Comparison of ENCODE assay signal across 12 mouse cellular contexts in the genomic region with DNA sequence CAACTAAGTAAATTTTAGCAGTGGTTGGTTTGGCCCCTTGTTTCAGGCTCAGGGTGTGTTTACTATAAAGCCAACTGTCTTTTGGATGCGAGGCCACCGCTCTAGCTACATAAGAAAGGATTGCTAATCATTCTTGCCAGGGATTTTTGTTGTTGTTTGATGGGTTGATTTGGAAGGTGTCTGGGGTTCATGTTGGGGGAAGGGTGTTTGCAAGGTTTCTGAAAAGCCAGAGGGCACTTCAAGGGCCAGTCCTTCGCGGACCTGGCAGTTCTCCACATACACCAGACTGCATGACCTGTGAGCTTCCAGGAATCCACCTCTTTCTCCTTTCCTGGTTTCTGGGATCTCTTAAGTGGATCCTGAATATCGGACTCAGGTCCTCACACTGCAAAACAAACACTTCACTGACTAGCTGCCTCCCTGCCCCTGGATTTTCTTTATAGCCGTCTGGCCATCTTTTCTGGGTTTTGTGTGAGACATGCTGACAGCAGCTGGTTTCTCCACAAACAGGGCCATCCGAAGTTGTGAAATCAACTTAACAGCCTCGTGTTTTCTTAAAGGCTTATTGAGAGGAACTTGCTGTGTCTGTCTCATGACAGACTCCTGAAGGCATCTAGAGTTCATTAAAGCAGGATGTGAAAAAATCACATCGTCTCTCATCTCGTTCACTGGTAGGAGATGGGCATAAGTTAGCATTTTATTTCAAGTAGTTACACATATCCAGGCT.
A peak's percentile ranks its signal among the peaks of the same experiment; 100 is the strongest.
DNase-seq lines count a peak whose midpoint lies in the region; ATAC-seq and TF ChIP-seq lines count a peak whose summit lies in the region.
"Had no signal": no experiment of that assay in that cellular context is flagged by ENCODE, and none has a peak within 500 bp of the region (broad histone marks: within the 10 kb centered on the region; RNA-seq: fewer than 3 reads in every experiment).

No protein-coding gene starts in this region.

- ATAC-seq in lung, embryonic 14.5 days (ENCODE audit: insufficient read depth) = peak; percentile 51
- ATAC-seq in CD4-positive, CD25-positive, alpha-beta regulatory T cell, adult 4 months = no peak
- ATAC-seq: inflammation-experienced regulatory T-cells, adult 6 months had no signal

- no peaks in the 10 kb centered on the region for H3K79me2 ChIP-seq in heart, adult 2 months (replicated peaks; ENCODE audit: control insufficient read depth, insufficient read depth, low read length)

- WGBS in heart, adult 2 months = 39% methylated on average over 10 of the region's 10 CpGs
- WGBS in lung, embryonic 14.5 days = 15% methylated on average over 10 of the region's 10 CpGs

- H3K4me3 ChIP-seq in heart, adult 2 months = no peak overlapping the region
- H3K4me3 ChIP-seq in lung, embryonic 14.5 days (ENCODE audit: low read depth, low read length) = no peak overlapping the region
- H3K4me3 ChIP-seq: embryonic facial prominence, embryonic 12.5 days; neural tube, embryonic 12.5 days had no signal

- H3K27me3 ChIP-seq in heart, adult 2 months (ENCODE audit: control insufficient read depth, insufficient read depth, low read length) = no peaks in the 10 kb centered on the region
- no peaks in the 10 kb centered on the region for H3K27me3 ChIP-seq in lung, embryonic 14.5 days (ENCODE audit: insufficient read depth, low read length)
- H3K27me3 ChIP-seq: embryonic facial prominence, embryonic 12.5 days; neural tube, embryonic 12.5 days had no signal

- H3K4me1 ChIP-seq in heart, adult 2 months (ENCODE audit: control insufficient read depth, insufficient read depth, low read length) = no peaks in the 10 kb centered on the region
- peaks cover 10% of the 10 kb centered on the region for H3K4me1 ChIP-seq in lung, embryonic 14.5 days (ENCODE audit: insufficient read depth)

- H3K9me3 ChIP-seq in lung, embryonic 14.5 days (ENCODE audit: low read depth, low read length) = no peaks in the 10 kb centered on the region
- H3K9me3 ChIP-seq: embryonic facial prominence, embryonic 12.5 days; neural tube, embryonic 12.5 days had no signal

- no peak overlapping the region for H3K9ac ChIP-seq in heart, adult 2 months (ENCODE audit: low read depth, low read length)
- H3K9ac ChIP-seq in lung, embryonic 14.5 days = no peak overlapping the region
- H3K9ac ChIP-seq: embryonic facial prominence, embryonic 12.5 days; neural tube, embryonic 12.5 days had no signal

- no peak for TF ChIP-seq EP300 in heart, adult 2 months (IDR thresholded peaks at IDR 0.05; ENCODE audit: insufficient read depth, low read depth, low read length)

- intact Hi-C loops in heart, adult 2 months (cut with DNase I) = no loop called here

- no peak for TF ChIP-seq CTCF in heart, adult 2 months (IDR thresholded peaks at IDR 0.05)
- TF ChIP-seq CTCF in lung, embryonic 14.5 days (IDR thresholded peaks at IDR 0.05; ENCODE audit: low read depth) = no peak

- H3K4me2 ChIP-seq in lung, embryonic 14.5 days = no peak overlapping the region
- H3K4me2 ChIP-seq: embryonic facial prominence, embryonic 12.5 days; neural tube, embryonic 12.5 days had no signal

- TF ChIP-seq POLR2A in heart, adult 2 months (IDR thresholded peaks at IDR 0.05; ENCODE audit: insufficient read depth, low read depth, low read length) = no peak

- no peak overlapping the region for H3K27ac ChIP-seq in heart, adult 2 months
- no peak overlapping the region for H3K27ac ChIP-seq in lung, embryonic 14.5 days (ENCODE audit: low read depth)
- H3K27ac ChIP-seq: embryonic facial prominence, embryonic 12.5 days; neural tube, embryonic 12.5 days had no signal

- DNase-seq in heart, adult 18-20 months = peak; percentile 23 to 38
- no peak for DNase-seq in heart, adult 2 months
- peak; percentile 64 for DNase-seq in lung, embryonic 14.5 days
- DNase-seq in lung, postnatal 4 days = no peak
- peak; percentile 21 for DNase-seq in R1 (ENCODE audit: low read depth, low spot score)
- peak; percentile 22 for DNase-seq in lung, postnatal 10 days
- no peak for DNase-seq in cerebellum, adult 11 months
- DNase-seq: gastrocnemius, postnatal 25 days had no signal

- H3K36me3 ChIP-seq in heart, adult 2 months (ENCODE audit: control insufficient read depth, insufficient read depth, low read length) = no peaks in the 10 kb centered on the region
- H3K36me3 ChIP-seq in lung, embryonic 14.5 days (ENCODE audit: insufficient read depth) = peaks cover 9% of the 10 kb centered on the region; the same call in 1 of the 2 replicates
- H3K36me3 ChIP-seq: neural tube, embryonic 12.5 days had no signal

Comparison
In these comparisons a context has a peak if more than half of its experiments do, and no peak if none do; other contexts are left out.
1. DNase-seq: peak in heart, adult 18-20 months (2 of 2), lung, embryonic 14.5 days (single experiment), R1 (single experiment) and lung, postnatal 10 days (single experiment); none in heart, adult 2 months (0 of 2), lung, postnatal 4 days (0 of 2) and cerebellum, adult 11 months (single experiment).